Mouse (Mus musculus) thymus, adult 2 months (tissue): Measurements from ENCODE around the gene Tctex1d2.

ENCODE experiments used
- CTCF ChIP-seq: fragments of 200-500 bp; IDR thresholded peaks from 2 replicates; pipeline ENCODE4 v1.5.1; 2012; ENCODE audit warnings: mild to moderate bottlenecking, control low read depth, low read length, moderate library complexity, borderline replicate concordance; ENCODE audit not compliant: control insufficient read depth, poor library complexity, insufficient read depth; ENCODE audit errors: extremely low read depth
- POLR2A ChIP-seq: fragments of 200-500 bp; IDR thresholded peaks from 2 replicates; pipeline ENCODE4 v1.6.1; 2012; ENCODE audit warnings: mild to moderate bottlenecking, low read length, control low read depth, moderate library complexity; ENCODE audit not compliant: control insufficient read depth, poor library complexity, insufficient read depth; ENCODE audit errors: extremely low read depth

GRCm38 (mm10) chr16:32395679-32396540 is 23.6 kb upstream of the Tctex1d2 start:
- TF ChIP-seq POLR2A = no peak
- no peak for TF ChIP-seq CTCF
